Mouse (Mus musculus) hindbrain, embryonic 10.5 days (tissue): ENCODE measurements around the gene Dydc2. TPM values are rescaled to one million over a fixed set of nuclear protein-coding genes. Genes with fewer than 3 reads are reported as not detected.

Experiments used
- DNase-seq: peaks from one replicate; pipeline ENCODE4 v3.0.0-alpha.2; 2017; ENCODE audit warnings: low spot score
- H3K27ac ChIP-seq: fragments of 300-500 bp; sonication (generic); 2 replicates; pipeline ENCODE4 v1.5.1; 2016; ENCODE audit warnings: mild to moderate bottlenecking, moderate library complexity
- H3K27me3 ChIP-seq: fragments of 300-500 bp; sonication (generic); 2 replicates; pipeline ENCODE4 v1.6.1; 2016; ENCODE audit warnings: mild to moderate bottlenecking; ENCODE audit not compliant: poor library complexity, insufficient read depth, severe bottlenecking
- H3K36me3 ChIP-seq: fragments of 300-500 bp; sonication (generic); 2 replicates; pipeline ENCODE4 v1.6.1; 2016; ENCODE audit warnings: mild to moderate bottlenecking, moderate library complexity
- H3K4me1 ChIP-seq: fragments of 300-500 bp; sonication (generic); replicated peaks from 2 replicates; pipeline ENCODE4 v1.6.1; 2016; ENCODE audit warnings: mild to moderate bottlenecking
- H3K4me3 ChIP-seq: fragments of 300-500 bp; sonication (generic); 2 replicates; pipeline ENCODE4 v1.5.1; 2016; ENCODE audit warnings: mild to moderate bottlenecking, moderate library complexity
- H3K9me3 ChIP-seq: fragments of 300-500 bp; sonication (generic); 2 replicates; pipeline ENCODE4 v1.6.1; 2016; ENCODE audit warnings: mild to moderate bottlenecking, moderate library complexity
- WGBS: fragments of 180-500 bp; shearing (Covaris S2); methylation state at CpG from one replicate; pipeline ENCODE4 v1.1.7; 2016; 5-methylcytosine and 5-hydroxymethylcytosine counted together
- polyA plus RNA-seq: library from polyadenylated mRNA; unstranded; fragments of >200 nt; fragmentation: Nextera tagmentation; extraction: Ambion mirVana; gene quantifications from 2 replicates; pipeline ENCODE4 v1.2.1, GENCODE M21; 2016

The Dydc2 gene
- 0.47 and 0.64 TPM in 2 replicates for polyA plus RNA-seq

DNA sequence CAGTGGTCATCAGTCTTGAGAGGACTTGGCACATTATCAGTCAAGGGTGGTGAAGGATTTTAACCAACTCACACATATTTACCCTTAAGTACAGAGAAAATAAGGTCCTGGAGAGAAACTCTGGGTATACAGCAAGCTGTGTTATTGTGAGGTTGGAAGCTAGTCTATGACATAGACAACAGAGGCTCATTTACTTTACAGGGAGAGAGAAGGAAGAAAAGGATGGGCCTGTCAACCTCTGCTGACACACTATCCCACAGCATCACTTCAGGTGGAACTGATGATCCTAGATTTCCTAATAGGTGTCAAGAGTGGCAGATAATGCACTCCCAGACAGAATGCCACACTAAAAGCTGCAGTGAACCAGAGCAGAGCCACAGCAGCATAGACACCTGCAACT, at the start of gene Dydc2:
TSS of gene Dydc2 (minus strand) at position 101 of the 400 bp plus-strand sequence.
- no peak for DNase-seq
- Histone ChIP-seq H3K4me1 (peaks cover 11% of the 10 kb centered on the region), H3K9me3 (no peaks in the 10 kb centered on the region), H3K4me3 (no peak within 1 kb of the TSS), H3K27ac (no peak within 1 kb of the TSS), H3K36me3 (no peaks in the 10 kb centered on the region), H3K27me3 (no peaks in the 10 kb centered on the region)

GRCm38 (mm10) chr14:41116271-41116670, 47.3 kb upstream of the Dydc2 start:
- H3K4me1 ChIP-seq, result no peaks in the 10 kb centered on the region
- H3K27ac ChIP-seq, result no peak overlapping the region
- H3K36me3 ChIP-seq, result no peaks in the 10 kb centered on the region
- H3K4me3 ChIP-seq, result no peak overlapping the region
- no peak for DNase-seq
- H3K9me3 ChIP-seq, result no peaks in the 10 kb centered on the region
- no peaks in the 10 kb centered on the region for H3K27me3 ChIP-seq
- WGBS, result 86% methylated on average over 3 of the region's 3 CpGs

DNA sequence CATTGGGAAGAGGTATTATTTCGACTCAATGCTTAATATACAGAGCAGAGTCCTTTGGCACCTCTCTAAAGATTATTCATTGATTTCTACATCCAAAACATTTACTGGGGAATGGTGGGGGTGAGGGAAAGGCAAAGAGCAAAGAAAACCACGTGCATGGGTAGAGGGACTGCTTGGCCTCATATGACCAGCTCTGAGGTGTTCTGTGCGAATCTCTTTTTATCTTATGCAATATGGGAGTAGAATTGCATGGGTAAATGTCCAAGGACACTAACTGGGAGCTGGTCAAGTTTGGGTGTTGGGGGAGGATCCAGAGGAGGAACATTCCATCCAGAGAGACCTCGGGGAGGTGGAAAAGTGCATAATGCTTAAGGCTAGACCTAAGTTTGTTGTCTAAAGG, 43.9 kb upstream of the Dydc2 start:
- no peak overlapping the region for H3K4me3 ChIP-seq
- no peak overlapping the region for H3K27ac ChIP-seq
- H3K36me3 ChIP-seq, result no peaks in the 10 kb centered on the region
- DNase-seq, result no peak
- no peaks in the 10 kb centered on the region for H3K27me3 ChIP-seq
- no peaks in the 10 kb centered on the region for H3K4me1 ChIP-seq
- no peaks in the 10 kb centered on the region for H3K9me3 ChIP-seq
- 74% methylated on average over 4 of the region's 4 CpGs for WGBS

DNA sequence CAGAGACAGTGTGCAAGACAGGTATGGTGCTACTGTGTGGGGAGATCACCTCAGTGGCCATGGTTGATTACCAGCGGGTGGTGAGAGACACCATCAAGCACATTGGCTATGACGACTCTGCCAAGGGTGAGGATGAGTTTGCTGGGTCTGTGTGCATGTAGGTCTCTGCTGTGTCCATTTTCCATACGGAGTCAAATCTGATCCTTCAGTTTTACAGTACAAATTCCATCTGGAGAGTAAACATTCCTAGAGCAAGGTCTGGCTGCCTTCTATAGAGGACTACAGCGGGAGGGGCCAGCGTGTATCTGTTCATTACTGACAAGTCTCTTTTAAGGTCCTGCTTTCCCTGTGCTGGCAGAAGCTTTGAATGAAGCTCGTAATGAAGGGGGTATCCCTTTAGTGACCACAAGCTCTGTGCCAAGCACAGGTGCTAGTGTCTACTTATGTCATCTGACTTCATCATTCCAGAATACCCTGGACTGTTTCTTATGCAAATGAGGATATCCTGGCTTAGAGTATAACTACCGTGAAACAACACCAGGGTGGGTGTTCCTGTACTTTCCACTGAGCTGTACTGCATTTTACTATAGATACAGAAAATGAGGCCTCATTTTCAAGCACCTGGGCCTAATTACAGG, 42.1 kb upstream of the Dydc2 start:
- H3K36me3 ChIP-seq, result no peaks in the 10 kb centered on the region
- no peak for DNase-seq
- no peak overlapping the region for H3K27ac ChIP-seq
- no peak overlapping the region for H3K4me3 ChIP-seq
- H3K4me1 ChIP-seq, result no peaks in the 10 kb centered on the region
- 91% methylated on average over 7 of the region's 7 CpGs for WGBS
- H3K27me3 ChIP-seq, result no peaks in the 10 kb centered on the region
- H3K9me3 ChIP-seq, result no peaks in the 10 kb centered on the region

DNA sequence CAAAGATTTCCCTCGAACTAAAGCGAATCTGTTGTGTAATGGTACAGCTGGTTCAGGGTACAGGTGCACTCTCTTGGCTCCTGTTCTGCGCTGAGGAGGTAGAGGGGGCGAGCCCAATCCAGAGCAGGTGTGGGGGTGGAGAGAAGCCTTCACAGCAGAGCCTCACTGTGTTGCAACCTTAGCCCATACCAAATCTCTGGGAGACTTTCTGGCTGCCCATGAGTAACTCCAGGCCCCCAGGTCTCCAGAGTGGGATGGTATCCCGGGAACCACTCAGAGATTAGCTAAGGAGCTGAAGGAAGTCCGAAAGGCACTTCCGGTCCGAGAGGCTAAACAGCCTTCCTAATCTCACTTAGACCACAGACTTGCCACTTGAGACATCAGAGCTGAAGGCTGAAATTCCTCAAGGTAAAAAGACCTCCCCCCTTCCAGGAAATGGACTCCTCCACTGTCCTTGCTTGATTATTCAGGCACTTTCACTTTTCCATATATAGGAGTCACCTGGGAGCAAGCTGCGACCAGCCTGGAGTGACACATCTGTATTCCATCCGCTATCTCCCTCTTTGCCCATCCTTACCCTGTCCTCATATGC, 35.9 kb upstream of the Dydc2 start, which contains the start of gene Mat1a:
TSS of gene Mat1a (plus strand) at position 183 of the 592 bp plus-strand sequence.
- Histone ChIP-seq H3K9me3 (no peaks in the 10 kb centered on the region), H3K27me3 (no peaks in the 10 kb centered on the region)
- 71% methylated on average over 10 of the region's 10 CpGs for WGBS

DNA sequence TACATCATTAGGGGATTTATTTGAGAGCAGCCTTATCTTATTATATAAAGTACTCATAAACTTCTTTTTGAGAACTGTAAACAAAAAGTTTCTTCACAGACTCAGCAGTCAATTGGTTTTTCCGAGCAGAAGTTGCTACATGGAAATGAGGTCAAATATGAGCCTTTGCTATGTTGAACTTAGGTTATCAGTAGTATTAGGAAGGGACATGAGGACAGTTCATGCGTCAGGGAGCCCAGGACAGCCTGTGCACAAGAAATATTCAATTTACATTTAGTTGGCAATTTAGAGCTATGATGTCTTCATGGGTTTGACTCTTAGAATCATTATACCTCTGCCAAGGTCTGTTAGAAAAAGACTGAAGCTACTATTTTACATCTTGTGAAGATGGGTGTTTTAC, 33.3 kb upstream of the Dydc2 start:
- DNase-seq, result no peak
- H3K27me3 ChIP-seq, result no peaks in the 10 kb centered on the region
- H3K4me1 ChIP-seq, result no peaks in the 10 kb centered on the region
- H3K9me3 ChIP-seq, result no peaks in the 10 kb centered on the region
- no peaks in the 10 kb centered on the region for H3K36me3 ChIP-seq
- H3K27ac ChIP-seq, result no peak overlapping the region
- H3K4me3 ChIP-seq, result no peak overlapping the region
- WGBS, result 81% methylated on average over 2 of the region's 2 CpGs

More for the DNA sequence above, 35.9 kb upstream of the Dydc2 start, which contains the start of gene Mat1a:
- H3K4me1 ChIP-seq, result no peaks in the 10 kb centered on the region
- H3K27ac ChIP-seq, result no peak within 1 kb of the TSS
- no peaks in the 10 kb centered on the region for H3K36me3 ChIP-seq
- H3K4me3 ChIP-seq, result no peak within 1 kb of the TSS
- DNase-seq, result no peak

DNA sequence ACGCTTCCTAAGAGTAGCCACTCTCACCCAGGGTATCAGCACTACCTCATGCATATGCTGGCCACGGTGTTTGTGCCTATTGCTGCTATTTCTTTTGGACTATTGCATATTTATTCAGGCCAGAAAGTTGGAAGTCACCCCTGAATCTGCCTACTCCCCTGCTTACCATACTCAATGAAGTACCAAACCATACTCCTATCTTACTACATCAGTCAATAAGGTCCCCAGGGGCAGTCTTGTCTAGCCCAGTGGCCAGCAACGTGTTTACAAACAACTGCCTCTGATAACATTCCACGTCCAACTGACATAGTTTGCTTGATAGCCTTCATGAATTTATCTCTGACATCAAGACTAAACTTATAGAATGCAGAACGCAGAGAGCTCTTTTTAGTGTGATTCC, 32.2 kb upstream of the Dydc2 start:
- H3K4me1 ChIP-seq, result no peaks in the 10 kb centered on the region
- H3K36me3 ChIP-seq, result no peaks in the 10 kb centered on the region
- no peaks in the 10 kb centered on the region for H3K9me3 ChIP-seq
- no peak overlapping the region for H3K27ac ChIP-seq
- WGBS, result 85% methylated on average over 5 of the region's 5 CpGs
- no peak overlapping the region for H3K4me3 ChIP-seq
- DNase-seq, result no peak
- no peaks in the 10 kb centered on the region for H3K27me3 ChIP-seq

DNA sequence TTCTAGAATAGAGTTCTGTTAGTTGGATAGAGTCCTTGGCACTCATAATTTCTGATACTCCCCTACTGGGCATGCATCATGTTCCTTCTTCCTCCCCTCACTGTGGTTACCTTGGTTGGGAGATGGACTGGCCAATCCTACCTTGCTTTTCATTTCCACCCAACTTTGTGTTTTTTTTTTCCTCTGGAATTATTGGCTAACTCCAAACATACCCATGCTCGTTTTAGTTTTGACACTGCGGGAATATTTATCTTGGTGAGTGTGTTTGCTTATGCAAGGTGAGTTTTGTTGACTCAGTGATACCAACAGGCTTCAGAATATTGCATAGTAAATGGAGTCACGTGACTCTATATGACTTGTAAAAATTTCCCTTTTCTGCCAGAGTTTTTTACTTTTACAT, 31.7 kb upstream of the Dydc2 start:
- H3K27ac ChIP-seq, result no peak overlapping the region
- no peak overlapping the region for H3K4me3 ChIP-seq
- no peak for DNase-seq
- WGBS, result 83% methylated on average over 3 of the region's 3 CpGs
- no peaks in the 10 kb centered on the region for H3K36me3 ChIP-seq
- no peaks in the 10 kb centered on the region for H3K27me3 ChIP-seq
- no peaks in the 10 kb centered on the region for H3K9me3 ChIP-seq
- H3K4me1 ChIP-seq, result no peaks in the 10 kb centered on the region

GRCm38 (mm10) chr14:41098726-41099125, 29.7 kb upstream of the Dydc2 start:
- no peaks in the 10 kb centered on the region for H3K9me3 ChIP-seq
- DNase-seq, result no peak
- no peaks in the 10 kb centered on the region for H3K4me1 ChIP-seq
- no peaks in the 10 kb centered on the region for H3K27me3 ChIP-seq
- 79% methylated on average over 1 of the region's 1 CpGs for WGBS
- H3K4me3 ChIP-seq, result no peak overlapping the region
- no peaks in the 10 kb centered on the region for H3K36me3 ChIP-seq
- no peak overlapping the region for H3K27ac ChIP-seq

- WGBS, result 91% methylated on average over 3 of the region's 3 CpGs
- no peaks in the 10 kb centered on the region for H3K27me3 ChIP-seq
- H3K36me3 ChIP-seq, result no peaks in the 10 kb centered on the region
- H3K4me1 ChIP-seq, result no peaks in the 10 kb centered on the region
- no peak overlapping the region for H3K4me3 ChIP-seq
- no peaks in the 10 kb centered on the region for H3K9me3 ChIP-seq
- DNase-seq, result no peak
- no peak overlapping the region for H3K27ac ChIP-seq
Measured at GRCm38 (mm10) chr14:41096296-41096860, 27.4 kb upstream of the Dydc2 start.

DNA sequence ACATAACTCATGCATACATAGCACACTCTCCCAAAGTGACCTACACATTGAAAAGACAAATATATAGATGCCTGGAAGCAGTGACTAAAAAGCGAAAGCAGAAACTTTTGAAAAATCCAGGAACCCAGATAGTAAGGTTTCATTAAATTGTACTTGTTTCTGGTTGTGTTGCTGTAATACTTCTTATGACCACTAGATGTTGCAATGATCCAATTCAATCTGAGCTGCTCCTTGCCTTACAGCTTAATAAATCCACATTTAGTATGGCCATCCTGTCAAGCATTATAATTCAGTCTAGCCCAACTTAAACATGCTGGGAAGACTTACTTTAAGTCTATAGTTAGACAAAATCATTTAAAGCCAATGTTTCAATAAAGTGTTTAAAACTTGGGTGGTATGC, 25.1 kb upstream of the Dydc2 start:
- no peaks in the 10 kb centered on the region for H3K4me1 ChIP-seq
- H3K27me3 ChIP-seq, result no peaks in the 10 kb centered on the region
- WGBS, result 51% methylated on average over 1 of the region's 1 CpGs
- no peak overlapping the region for H3K27ac ChIP-seq
- no peaks in the 10 kb centered on the region for H3K36me3 ChIP-seq
- no peak overlapping the region for H3K4me3 ChIP-seq
- no peaks in the 10 kb centered on the region for H3K9me3 ChIP-seq
- no peak for DNase-seq

- H3K9me3 ChIP-seq, result no peaks in the 10 kb centered on the region
- DNase-seq, result peak; percentile 8
- no peak overlapping the region for H3K4me3 ChIP-seq
- H3K27me3 ChIP-seq, result no peaks in the 10 kb centered on the region
- no peaks in the 10 kb centered on the region for H3K36me3 ChIP-seq
- H3K4me1 ChIP-seq, result no peaks in the 10 kb centered on the region
- 49% methylated on average over 8 of the region's 8 CpGs for WGBS
- no peak overlapping the region for H3K27ac ChIP-seq
Measured at GRCm38 (mm10) chr14:41090777-41091176, 21.8 kb upstream of the Dydc2 start.

DNA sequence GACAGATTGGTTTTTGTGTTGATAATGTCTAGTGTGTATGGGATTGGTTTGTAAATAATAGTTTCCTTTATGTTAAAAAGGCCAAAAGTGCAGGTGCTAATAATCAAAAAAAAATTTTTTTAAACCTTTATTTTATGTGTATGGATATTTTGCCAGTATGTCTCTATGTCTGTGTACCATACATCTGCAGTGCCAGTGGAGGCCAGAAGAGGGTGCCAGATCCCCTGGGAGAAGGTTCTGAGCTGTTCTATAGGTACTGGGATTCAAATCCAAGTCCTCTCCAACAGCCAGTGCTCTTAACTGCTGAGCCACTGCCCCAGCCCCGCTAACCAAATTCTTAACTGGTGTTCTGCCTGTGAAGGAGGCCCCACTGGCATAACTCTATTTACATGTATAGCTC, 18.5 kb upstream of the Dydc2 start:
- WGBS, result 84% methylated on average over 1 of the region's 1 CpGs
- DNase-seq, result no peak
- no peak overlapping the region for H3K4me3 ChIP-seq
- no peaks in the 10 kb centered on the region for H3K27me3 ChIP-seq
- H3K4me1 ChIP-seq, result no peaks in the 10 kb centered on the region
- H3K27ac ChIP-seq, result no peak overlapping the region
- no peaks in the 10 kb centered on the region for H3K9me3 ChIP-seq
- H3K36me3 ChIP-seq, result no peaks in the 10 kb centered on the region
